Mouse (Mus musculus): ENCODE results near the gene Wdfy4. TPM values are rescaled to one million over a fixed set of nuclear protein-coding genes. Genes with fewer than 3 reads are reported as not detected.

Wdfy4 gene
- polyA plus RNA-seq, 1 experiment from 2014 or later, result 0.11 TPM

GRCm38 (mm10) chr14:33213823-33214766, 28.8 kb upstream of the Wdfy4 start, which contains the start of gene Arhgap22:
Gene Arhgap22, plus strand, starts transcription at chr14:33214026.
- H3K36me3 ChIP-seq (ENCODE audit: control insufficient read depth, insufficient read depth, low read length), result no peaks in the 10 kb centered on the region
- H3K4me3 ChIP-seq (ENCODE audit: low read depth, low read length), result no peak within 1 kb of the TSS
- H3K4me2 ChIP-seq (replicated peaks; ENCODE audit: low read depth, low read length), result peak within 1 kb of the TSS; percentile 24; the same call in 1 of the 2 replicates
- ATAC-seq (ENCODE audit: low FRiP score) (peak; percentile 79), DNase-seq (ENCODE audit: low spot score) (peak; percentile 91)
- no peaks in the 10 kb centered on the region for H3K9me3 ChIP-seq (ENCODE audit: control insufficient read depth, low read length)
- 0 out of 2 replicates have a peak within 1 kb of the TSS, but pooled peaks have one; percentile 12 for H3K9ac ChIP-seq (ENCODE audit: low read depth, low read length)
- H3K27ac ChIP-seq (ENCODE audit: low read depth, low read length), result no peak within 1 kb of the TSS
- WGBS, result 23% methylated on average over 28 of the region's 28 CpGs
- no peaks in the 10 kb centered on the region for H3K27me3 ChIP-seq (ENCODE audit: control insufficient read depth, insufficient read depth, low read length)
- no peaks in the 10 kb centered on the region for H3K4me1 ChIP-seq (replicated peaks; ENCODE audit: control insufficient read depth, insufficient read depth, low read length)

DNA sequence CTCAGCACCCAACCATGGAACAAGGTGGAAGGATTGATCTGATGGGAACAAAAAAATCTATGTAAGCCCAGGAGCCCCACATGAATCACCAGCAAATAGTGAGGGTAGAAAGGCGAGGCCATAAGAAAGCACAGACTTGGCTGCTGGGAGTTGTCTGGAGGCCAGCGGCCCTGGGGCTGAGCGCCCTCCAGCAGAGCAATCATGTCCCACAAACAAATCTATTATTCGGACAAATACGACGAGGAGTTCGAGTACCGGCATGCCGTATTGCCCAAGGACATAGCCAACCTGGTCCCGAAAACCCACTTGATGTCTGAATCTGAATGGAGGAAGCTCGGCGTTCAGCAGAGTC, 27.6 kb upstream of the Wdfy4 start:
- Histone ChIP-seq H3K27ac (ENCODE audit: low read depth, low read length) (no peak overlapping the region), H3K9me3 (ENCODE audit: control insufficient read depth, low read length) (no peaks in the 10 kb centered on the region), H3K4me2 (replicated peaks; ENCODE audit: low read depth, low read length) (no peak overlapping the region), H3K27me3 (ENCODE audit: control insufficient read depth, insufficient read depth, low read length) (no peaks in the 10 kb centered on the region), H3K4me1 (replicated peaks; ENCODE audit: control insufficient read depth, insufficient read depth, low read length) (no peaks in the 10 kb centered on the region), H3K36me3 (ENCODE audit: control insufficient read depth, insufficient read depth, low read length) (no peaks in the 10 kb centered on the region), H3K9ac (ENCODE audit: low read depth, low read length) (no peak overlapping the region), H3K4me3 (ENCODE audit: low read depth, low read length) (no peak overlapping the region)
- ATAC-seq (ENCODE audit: low FRiP score), result no peak
- WGBS, result 89% methylated on average over 12 of the region's 12 CpGs
- DNase-seq (ENCODE audit: low spot score), result no peak

- ATAC-seq (ENCODE audit: low FRiP score) (no peak), DNase-seq (ENCODE audit: low spot score) (no peak)
- Histone ChIP-seq H3K4me2 (replicated peaks; ENCODE audit: low read depth, low read length) (no peak overlapping the region), H3K4me3 (ENCODE audit: low read depth, low read length) (no peak overlapping the region), H3K9me3 (ENCODE audit: control insufficient read depth, low read length) (no peaks in the 10 kb centered on the region), H3K36me3 (ENCODE audit: control insufficient read depth, insufficient read depth, low read length) (no peaks in the 10 kb centered on the region), H3K27ac (ENCODE audit: low read depth, low read length) (no peak overlapping the region), H3K27me3 (ENCODE audit: control insufficient read depth, insufficient read depth, low read length) (no peaks in the 10 kb centered on the region), H3K4me1 (replicated peaks; ENCODE audit: control insufficient read depth, insufficient read depth, low read length) (no peaks in the 10 kb centered on the region), H3K9ac (ENCODE audit: low read depth, low read length) (no peak overlapping the region)
- 70% methylated on average over 5 of the region's 5 CpGs for WGBS
These were observed 27.1 kb upstream of the Wdfy4 start for GRCm38 (mm10) chr14:33212271-33212957.

GRCm38 (mm10) chr14:33210806-33211205, 25.5 kb upstream of the Wdfy4 start:
- no peak overlapping the region for H3K27ac ChIP-seq (ENCODE audit: low read depth, low read length)
- no peak overlapping the region for H3K9ac ChIP-seq (ENCODE audit: low read depth, low read length)
- no peaks in the 10 kb centered on the region for H3K9me3 ChIP-seq (ENCODE audit: control insufficient read depth, low read length)
- 83% methylated on average over 8 of the region's 8 CpGs for WGBS
- H3K4me3 ChIP-seq (ENCODE audit: low read depth, low read length), result no peak overlapping the region
- no peaks in the 10 kb centered on the region for H3K4me1 ChIP-seq (replicated peaks; ENCODE audit: control insufficient read depth, insufficient read depth, low read length)
- ATAC-seq (ENCODE audit: low FRiP score) (no peak), DNase-seq (ENCODE audit: low spot score) (no peak)
- H3K36me3 ChIP-seq (ENCODE audit: control insufficient read depth, insufficient read depth, low read length), result no peaks in the 10 kb centered on the region
- no peaks in the 10 kb centered on the region for H3K27me3 ChIP-seq (ENCODE audit: control insufficient read depth, insufficient read depth, low read length)
- no peak overlapping the region for H3K4me2 ChIP-seq (replicated peaks; ENCODE audit: low read depth, low read length)

GRCm38 (mm10) chr14:33208331-33208730, 23.0 kb upstream of the Wdfy4 start:
- H3K4me1 ChIP-seq (replicated peaks; ENCODE audit: control insufficient read depth, insufficient read depth, low read length), result no peaks in the 10 kb centered on the region
- no peaks in the 10 kb centered on the region for H3K9me3 ChIP-seq (ENCODE audit: control insufficient read depth, low read length)
- ATAC-seq (ENCODE audit: low FRiP score), result no peak
- H3K4me2 ChIP-seq (replicated peaks; ENCODE audit: low read depth, low read length), result no peak overlapping the region
- DNase-seq (ENCODE audit: low spot score), result no peak
- H3K9ac ChIP-seq (ENCODE audit: low read depth, low read length), result no peak overlapping the region
- no peak overlapping the region for H3K4me3 ChIP-seq (ENCODE audit: low read depth, low read length)
- no peaks in the 10 kb centered on the region for H3K36me3 ChIP-seq (ENCODE audit: control insufficient read depth, insufficient read depth, low read length)
- no peak overlapping the region for H3K27ac ChIP-seq (ENCODE audit: low read depth, low read length)
- H3K27me3 ChIP-seq (ENCODE audit: control insufficient read depth, insufficient read depth, low read length), result no peaks in the 10 kb centered on the region
- 40% methylated on average over 5 of the region's 5 CpGs for WGBS

DNA sequence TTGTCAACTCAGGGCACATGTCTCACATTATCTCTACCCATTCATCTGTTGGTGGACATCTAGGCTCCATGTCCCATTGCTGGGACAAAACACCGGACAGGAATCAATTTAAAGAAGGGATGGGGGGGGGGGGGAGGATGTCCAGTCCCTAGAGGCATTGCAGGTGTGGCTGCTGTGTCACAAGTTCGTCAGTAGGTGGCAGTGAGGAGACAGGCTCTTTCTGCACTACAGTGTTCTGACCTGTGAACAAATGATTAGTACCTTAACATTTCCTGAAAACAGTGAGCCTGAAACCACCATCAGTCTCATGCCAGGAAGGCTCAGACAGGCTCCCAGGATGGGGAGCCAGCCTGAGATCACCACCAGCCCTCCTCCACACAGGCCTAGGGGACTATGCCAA, 21.7 kb upstream of the Wdfy4 start:
- Histone ChIP-seq H3K9ac (ENCODE audit: low read depth, low read length) (no peak overlapping the region), H3K27me3 (ENCODE audit: control insufficient read depth, insufficient read depth, low read length) (no peaks in the 10 kb centered on the region), H3K4me1 (replicated peaks; ENCODE audit: control insufficient read depth, insufficient read depth, low read length) (no peaks in the 10 kb centered on the region), H3K36me3 (ENCODE audit: control insufficient read depth, insufficient read depth, low read length) (no peaks in the 10 kb centered on the region), H3K9me3 (ENCODE audit: control insufficient read depth, low read length) (no peaks in the 10 kb centered on the region), H3K27ac (ENCODE audit: low read depth, low read length) (no peak overlapping the region), H3K4me3 (ENCODE audit: low read depth, low read length) (no peak overlapping the region), H3K4me2 (replicated peaks; ENCODE audit: low read depth, low read length) (no peak overlapping the region)
- ATAC-seq (ENCODE audit: low FRiP score) (no peak), DNase-seq (ENCODE audit: low spot score) (peak; percentile 25)
- WGBS, result 15% methylated on average over 2 of the region's 2 CpGs

GRCm38 (mm10) chr14:33205280-33205965, 20.1 kb upstream of the Wdfy4 start:
- Histone ChIP-seq H3K4me2 (replicated peaks; ENCODE audit: low read depth, low read length) (peak overlapping the region; percentile 19; the same call in 1 of the 2 replicates), H3K9me3 (ENCODE audit: control insufficient read depth, low read length) (no peaks in the 10 kb centered on the region), H3K36me3 (ENCODE audit: control insufficient read depth, insufficient read depth, low read length) (no peaks in the 10 kb centered on the region), H3K4me3 (ENCODE audit: low read depth, low read length) (no peak overlapping the region), H3K27ac (ENCODE audit: low read depth, low read length) (no peak overlapping the region), H3K4me1 (replicated peaks; ENCODE audit: control insufficient read depth, insufficient read depth, low read length) (no peaks in the 10 kb centered on the region), H3K27me3 (ENCODE audit: control insufficient read depth, insufficient read depth, low read length) (no peaks in the 10 kb centered on the region), H3K9ac (ENCODE audit: low read depth, low read length) (no peak overlapping the region)
- peak; percentile 67 for DNase-seq (ENCODE audit: low spot score)
- WGBS, result 39% methylated on average over 24 of the region's 24 CpGs
- no peak for ATAC-seq (ENCODE audit: low FRiP score)

DNA sequence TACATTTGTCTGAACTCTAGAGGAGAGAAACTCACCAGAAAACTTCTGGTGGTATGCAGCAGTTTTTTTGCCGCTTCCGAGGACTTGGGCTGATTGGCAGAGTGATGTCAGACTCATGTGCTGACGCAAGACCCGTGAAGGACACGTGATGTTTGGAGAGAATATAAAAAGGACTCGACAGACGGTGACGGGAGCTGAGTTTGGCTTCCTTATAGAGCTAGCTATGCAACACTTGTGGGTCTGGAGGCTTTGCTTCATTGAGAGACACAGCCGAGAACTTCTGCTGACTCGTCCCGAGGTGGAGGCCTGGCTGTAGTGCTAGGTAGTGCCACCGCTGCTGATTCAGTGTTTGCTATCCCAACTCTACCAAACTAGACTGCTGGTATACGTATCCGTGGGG, 18.5 kb upstream of the Wdfy4 start:
- H3K9me3 ChIP-seq (ENCODE audit: control insufficient read depth, low read length), result no peaks in the 10 kb centered on the region
- H3K9ac ChIP-seq (ENCODE audit: low read depth, low read length), result no peak overlapping the region
- no peaks in the 10 kb centered on the region for H3K36me3 ChIP-seq (ENCODE audit: control insufficient read depth, insufficient read depth, low read length)
- no peaks in the 10 kb centered on the region for H3K27me3 ChIP-seq (ENCODE audit: control insufficient read depth, insufficient read depth, low read length)
- ATAC-seq (ENCODE audit: low FRiP score) (no peak), DNase-seq (ENCODE audit: low spot score) (no peak)
- 87% methylated on average over 14 of the region's 14 CpGs for WGBS
- no peak overlapping the region for H3K27ac ChIP-seq (ENCODE audit: low read depth, low read length)
- H3K4me3 ChIP-seq (ENCODE audit: low read depth, low read length), result no peak overlapping the region
- H3K4me1 ChIP-seq (replicated peaks; ENCODE audit: control insufficient read depth, insufficient read depth, low read length), result no peaks in the 10 kb centered on the region
- no peak overlapping the region for H3K4me2 ChIP-seq (replicated peaks; ENCODE audit: low read depth, low read length)

Data from hindbrain, embryonic 11.5 days (tissue).